Mouse (Mus musculus): ENCODE data around the gene Akap5. TPM values are rescaled to one million over a fixed set of nuclear protein-coding genes. Genes with fewer than 3 reads are reported as not detected.

Gene Akap5
- polyA plus RNA-seq, 1 experiment from 2014 or later = 3.0 TPM

GRCm38 (mm10) chr12:76318282-76319212 lies 6.1 kb upstream of the Akap5 start:
- Histone ChIP-seq H3K36me3 (ENCODE audit: control insufficient read depth, insufficient read depth, low read length) (peaks cover 38% of the 10 kb centered on the region), H3K9me3 (replicated peaks; ENCODE audit: control insufficient read depth, low read length) (no peaks in the 10 kb centered on the region), H3K9ac (ENCODE audit: low read length) (no peak overlapping the region), H3K27me3 (replicated peaks; ENCODE audit: control insufficient read depth, insufficient read depth, low read length) (no peaks in the 10 kb centered on the region), H3K27ac (ENCODE audit: low read depth, low read length) (no peak overlapping the region), H3K4me1 (ENCODE audit: control insufficient read depth, insufficient read depth, low read length) (no peaks in the 10 kb centered on the region), H3K4me2 (ENCODE audit: low read length) (no peak overlapping the region), H3K4me3 (ENCODE audit: low read depth, low read length) (no peak overlapping the region)
- DNase-seq (ENCODE audit: low spot score) (no peak), ATAC-seq (no peak)
- 75% methylated on average over 9 of the region's 9 CpGs for WGBS

DNA sequence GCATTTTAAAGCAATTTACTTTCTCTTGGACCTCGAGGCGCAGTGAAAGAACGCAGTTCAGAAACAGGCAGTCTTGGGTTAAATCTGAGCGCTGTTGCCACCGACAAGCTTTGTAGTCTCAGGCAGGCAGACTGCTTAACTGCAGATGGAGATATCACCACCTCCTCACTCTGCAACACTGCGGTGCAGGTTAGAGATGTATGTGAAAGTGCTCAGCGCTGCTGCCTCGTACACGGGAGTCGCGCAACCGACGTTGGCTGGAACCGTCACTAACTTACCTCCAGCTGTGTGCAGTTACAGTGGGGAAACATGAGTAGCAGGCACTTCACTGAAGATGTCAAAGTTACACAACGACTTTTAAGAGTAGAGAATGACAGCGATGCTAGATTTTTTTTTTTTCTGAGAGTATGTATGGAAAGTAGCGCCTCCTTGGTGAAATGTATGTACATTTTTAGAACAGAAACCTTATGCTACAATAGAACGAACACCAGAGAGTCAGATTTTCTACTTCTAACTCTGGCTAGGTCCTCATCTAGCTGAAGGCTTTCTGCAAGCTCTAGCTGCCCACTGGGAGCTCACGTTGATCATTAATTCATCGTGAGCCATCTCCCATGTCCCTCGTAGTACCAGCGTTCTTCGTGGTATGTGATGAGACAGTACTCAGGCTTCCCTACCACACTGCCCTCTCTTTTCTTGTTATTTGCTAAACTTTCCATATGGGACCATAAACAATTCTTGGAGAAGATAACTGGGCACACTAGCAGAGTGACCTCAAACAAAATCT lies 1.9 kb downstream of the Akap5 start:
- H3K27ac ChIP-seq (ENCODE audit: low read depth, low read length) = no peak overlapping the region
- H3K4me1 ChIP-seq (ENCODE audit: control insufficient read depth, insufficient read depth, low read length) = no peaks in the 10 kb centered on the region
- no peak overlapping the region for H3K4me2 ChIP-seq (ENCODE audit: low read length)
- no peak overlapping the region for H3K9ac ChIP-seq (ENCODE audit: low read length)
- WGBS = 90% methylated on average over 23 of the region's 23 CpGs
- peaks cover 15% of the 10 kb centered on the region for H3K36me3 ChIP-seq (ENCODE audit: control insufficient read depth, insufficient read depth, low read length)
- no peaks in the 10 kb centered on the region for H3K27me3 ChIP-seq (replicated peaks; ENCODE audit: control insufficient read depth, insufficient read depth, low read length)
- no peak overlapping the region for H3K4me3 ChIP-seq (ENCODE audit: low read depth, low read length)
- ATAC-seq (no peak), DNase-seq (ENCODE audit: low spot score) (no peak)
- no peaks in the 10 kb centered on the region for H3K9me3 ChIP-seq (replicated peaks; ENCODE audit: control insufficient read depth, low read length)

GRCm38 (mm10) chr12:76328567-76329354 lies 4.1 kb downstream of the Akap5 start:
- ATAC-seq = no peak
- no peaks in the 10 kb centered on the region for H3K27me3 ChIP-seq (replicated peaks; ENCODE audit: control insufficient read depth, insufficient read depth, low read length)
- DNase-seq (ENCODE audit: low spot score) = no peak
- no peaks in the 10 kb centered on the region for H3K9me3 ChIP-seq (replicated peaks; ENCODE audit: control insufficient read depth, low read length)
- H3K4me1 ChIP-seq (ENCODE audit: control insufficient read depth, insufficient read depth, low read length) = no peaks in the 10 kb centered on the region
- 88% methylated on average over 6 of the region's 6 CpGs for WGBS
- H3K4me3 ChIP-seq (ENCODE audit: low read depth, low read length) = no peak overlapping the region
- H3K9ac ChIP-seq (ENCODE audit: low read length) = no peak overlapping the region
- H3K36me3 ChIP-seq (ENCODE audit: control insufficient read depth, insufficient read depth, low read length) = peaks cover 13% of the 10 kb centered on the region; the same call in 1 of the 2 replicates
- no peak overlapping the region for H3K4me2 ChIP-seq (ENCODE audit: low read length)
- no peak overlapping the region for H3K27ac ChIP-seq (ENCODE audit: low read depth, low read length)

DNA sequence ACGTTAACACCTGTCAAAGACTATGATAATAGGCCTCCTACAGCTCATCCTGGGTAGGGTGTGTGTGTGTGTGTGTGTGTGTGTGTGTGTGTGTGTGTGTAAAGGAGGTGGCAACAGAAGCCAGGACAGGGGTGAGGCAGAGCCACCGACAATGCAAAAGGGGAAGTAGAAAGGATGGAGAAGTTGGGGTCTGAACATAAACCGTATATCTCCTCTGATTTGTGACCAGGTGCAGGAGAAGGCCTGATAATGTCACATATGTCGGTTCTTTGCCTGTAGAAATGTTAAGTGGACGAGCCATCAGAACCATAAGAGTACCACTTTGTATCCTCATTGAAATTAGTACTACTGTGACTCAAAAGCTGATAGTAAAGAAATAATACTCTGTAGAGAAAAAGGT lies 9.0 kb downstream of the Akap5 start:
- 95% methylated on average over 5 of the region's 5 CpGs for WGBS
- H3K27me3 ChIP-seq (replicated peaks; ENCODE audit: control insufficient read depth, insufficient read depth, low read length) = no peaks in the 10 kb centered on the region
- H3K9me3 ChIP-seq (replicated peaks; ENCODE audit: control insufficient read depth, low read length) = no peaks in the 10 kb centered on the region
- H3K4me3 ChIP-seq (ENCODE audit: low read depth, low read length) = no peak overlapping the region
- ATAC-seq (no peak), DNase-seq (ENCODE audit: low spot score) (no peak)
- H3K27ac ChIP-seq (ENCODE audit: low read depth, low read length) = no peak overlapping the region
- H3K4me2 ChIP-seq (ENCODE audit: low read length) = no peak overlapping the region
- H3K9ac ChIP-seq (ENCODE audit: low read length) = no peak overlapping the region
- no peaks in the 10 kb centered on the region for H3K4me1 ChIP-seq (ENCODE audit: control insufficient read depth, insufficient read depth, low read length)
- H3K36me3 ChIP-seq (ENCODE audit: control insufficient read depth, insufficient read depth, low read length) = peaks cover 6% of the 10 kb centered on the region; the same call in 1 of the 2 replicates

- Histone ChIP-seq H3K9me3 (replicated peaks; ENCODE audit: control insufficient read depth, low read length) (no peaks in the 10 kb centered on the region), H3K4me2 (ENCODE audit: low read length) (no peak overlapping the region), H3K27ac (ENCODE audit: low read depth, low read length) (no peak overlapping the region), H3K4me1 (ENCODE audit: control insufficient read depth, insufficient read depth, low read length) (no peaks in the 10 kb centered on the region), H3K9ac (ENCODE audit: low read length) (no peak overlapping the region), H3K36me3 (ENCODE audit: control insufficient read depth, insufficient read depth, low read length) (peaks cover 5% of the 10 kb centered on the region; the same call in 1 of the 2 replicates), H3K27me3 (replicated peaks; ENCODE audit: control insufficient read depth, insufficient read depth, low read length) (no peaks in the 10 kb centered on the region), H3K4me3 (ENCODE audit: low read depth, low read length) (no peak overlapping the region)
- ATAC-seq (no peak), DNase-seq (ENCODE audit: low spot score) (no peak)
- 89% methylated on average over 5 of the region's 5 CpGs for WGBS
These were observed 10.9 kb downstream of the Akap5 start for GRCm38 (mm10) chr12:76335641-76336040.

DNA sequence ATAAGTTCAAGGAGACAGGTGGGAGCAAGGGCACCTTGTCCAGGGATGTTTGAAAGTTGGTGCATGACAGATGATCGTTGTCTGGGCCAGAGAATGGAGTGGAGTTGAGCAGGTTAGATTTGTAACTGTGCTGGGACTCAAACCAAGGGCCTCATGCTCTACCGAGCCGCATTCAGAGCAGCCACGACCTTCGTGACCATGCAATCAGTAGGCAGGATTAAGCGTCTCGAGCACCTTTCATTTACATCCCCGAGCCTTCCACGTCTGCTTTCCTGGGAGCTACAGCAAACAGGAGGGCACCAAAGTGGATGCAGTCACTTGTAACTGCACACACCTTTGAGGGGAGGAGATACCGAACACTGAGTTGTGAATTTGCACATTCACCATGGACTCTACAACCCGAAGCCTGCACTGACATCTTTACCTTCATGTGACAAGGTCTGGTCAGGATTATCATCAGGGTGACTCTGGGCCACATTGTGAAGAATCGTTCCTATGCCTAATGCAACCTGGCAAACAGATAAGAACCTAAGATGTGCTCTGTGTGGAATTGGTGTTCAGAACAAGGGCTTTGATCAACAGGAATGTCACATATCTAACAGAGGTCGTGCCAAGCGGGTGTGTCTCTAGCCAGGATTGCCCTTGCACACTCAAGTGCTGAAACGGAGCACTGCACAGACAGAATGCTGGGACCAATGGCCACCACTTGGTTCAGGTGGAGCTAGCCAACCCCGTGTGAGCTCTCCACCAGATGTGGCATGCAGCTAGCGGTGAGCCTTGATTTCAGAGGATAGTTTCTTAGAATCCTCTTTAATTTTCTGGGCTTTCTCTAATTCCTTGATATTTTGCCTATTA lies 11.6 kb downstream of the Akap5 start:
- Histone ChIP-seq H3K27ac (ENCODE audit: low read depth, low read length) (no peak overlapping the region), H3K27me3 (replicated peaks; ENCODE audit: control insufficient read depth, insufficient read depth, low read length) (no peaks in the 10 kb centered on the region), H3K36me3 (ENCODE audit: control insufficient read depth, insufficient read depth, low read length) (no peaks in the 10 kb centered on the region), H3K9ac (ENCODE audit: low read length) (no peak overlapping the region), H3K4me2 (ENCODE audit: low read length) (no peak overlapping the region), H3K9me3 (replicated peaks; ENCODE audit: control insufficient read depth, low read length) (no peaks in the 10 kb centered on the region), H3K4me1 (ENCODE audit: control insufficient read depth, insufficient read depth, low read length) (no peaks in the 10 kb centered on the region), H3K4me3 (ENCODE audit: low read depth, low read length) (no peak overlapping the region)
- 85% methylated on average over 17 of the region's 17 CpGs for WGBS
- ATAC-seq (no peak), DNase-seq (ENCODE audit: low spot score) (no peak)

DNA sequence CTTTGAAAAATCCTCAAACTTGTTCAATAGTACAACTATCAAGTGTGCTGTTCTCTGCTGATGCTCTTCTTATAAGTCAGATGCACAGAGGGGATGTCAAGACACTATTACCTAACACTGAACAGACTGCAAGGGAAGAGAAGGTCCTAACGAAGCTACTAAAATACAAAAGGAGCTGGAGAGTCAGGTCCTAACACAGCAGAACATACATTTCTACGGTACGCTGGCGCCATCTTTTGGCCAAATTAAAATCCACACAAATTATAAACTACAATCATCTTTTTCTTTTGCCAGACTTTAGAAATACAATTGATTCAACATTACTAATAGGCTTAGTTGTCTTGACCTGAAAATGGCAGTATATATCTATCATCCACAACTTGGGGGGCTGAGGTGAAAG lies 16.4 kb downstream of the Akap5 start:
- no peak overlapping the region for H3K4me3 ChIP-seq (ENCODE audit: low read depth, low read length)
- H3K4me1 ChIP-seq (ENCODE audit: control insufficient read depth, insufficient read depth, low read length) = no peaks in the 10 kb centered on the region
- peak; percentile 83 for DNase-seq (ENCODE audit: low spot score)
- H3K4me2 ChIP-seq (ENCODE audit: low read length) = no peak overlapping the region
- 0 out of 2 replicates have a peak, but pooled peaks cover 9% of the 10 kb centered on the region for H3K36me3 ChIP-seq (ENCODE audit: control insufficient read depth, insufficient read depth, low read length)
- no peak overlapping the region for H3K27ac ChIP-seq (ENCODE audit: low read depth, low read length)
- H3K9me3 ChIP-seq (replicated peaks; ENCODE audit: control insufficient read depth, low read length) = no peaks in the 10 kb centered on the region
- peak; percentile 57; the same call in 1 of the 2 replicates for ATAC-seq
- no peak overlapping the region for H3K9ac ChIP-seq (ENCODE audit: low read length)
- 6% methylated on average over 4 of the region's 4 CpGs for WGBS
- no peaks in the 10 kb centered on the region for H3K27me3 ChIP-seq (replicated peaks; ENCODE audit: control insufficient read depth, insufficient read depth, low read length)

All from forebrain, embryonic 14.5 days (tissue).